Mouse (Mus musculus): ENCODE data around the gene Rps3.

The Rps3 gene

DNA sequence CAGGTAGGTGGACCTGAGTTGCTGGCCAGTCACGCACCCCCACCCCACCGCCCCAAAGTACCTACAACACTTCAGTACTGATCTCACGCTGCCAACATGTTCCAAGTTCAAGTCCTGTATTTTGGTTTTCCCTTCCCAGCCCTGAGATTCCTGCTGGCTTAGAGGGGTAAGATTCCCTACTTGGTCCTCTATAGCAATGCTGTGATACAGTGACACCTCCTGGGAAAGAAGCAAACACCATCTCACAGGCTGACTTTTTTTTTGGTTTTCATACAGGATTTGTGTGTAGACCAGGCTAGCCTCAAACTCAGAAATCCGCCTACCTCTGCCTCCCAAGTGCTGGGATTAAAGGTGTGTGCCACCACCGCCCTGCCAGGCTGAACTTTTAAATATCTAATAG, 6.3 kb downstream of the Rps3 start:
- in situ Hi-C loops (cut with MboI, MseI): no loop called here

DNA sequence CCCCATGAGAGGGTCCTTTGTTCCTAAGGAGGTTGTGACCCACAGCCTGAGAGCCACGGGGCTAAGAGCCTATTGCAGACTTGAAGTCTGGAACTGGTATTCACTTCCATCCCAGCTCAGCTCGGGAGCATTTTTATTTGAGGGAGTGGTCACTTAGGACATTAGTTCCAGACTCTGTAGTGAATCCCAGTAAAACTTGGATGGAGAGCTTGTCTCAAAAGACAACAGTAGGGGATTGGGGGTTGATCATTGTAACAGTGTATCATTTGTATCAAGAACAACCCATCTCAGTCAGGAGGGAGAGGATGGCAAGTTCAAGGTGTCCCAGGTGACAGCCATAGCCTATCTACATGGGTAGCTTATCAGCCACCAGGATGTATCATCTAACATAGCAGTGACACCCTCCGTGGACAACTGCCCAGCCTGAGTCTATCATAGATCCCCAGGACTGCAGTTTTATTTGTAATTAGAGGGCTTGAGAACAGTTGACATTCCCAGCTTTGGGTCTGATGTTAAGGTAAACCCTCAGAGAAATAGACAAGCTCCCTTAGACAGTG, 6.9 kb downstream of the Rps3 start:
- in situ Hi-C loops (cut with MboI, MseI): no loop called here

DNA sequence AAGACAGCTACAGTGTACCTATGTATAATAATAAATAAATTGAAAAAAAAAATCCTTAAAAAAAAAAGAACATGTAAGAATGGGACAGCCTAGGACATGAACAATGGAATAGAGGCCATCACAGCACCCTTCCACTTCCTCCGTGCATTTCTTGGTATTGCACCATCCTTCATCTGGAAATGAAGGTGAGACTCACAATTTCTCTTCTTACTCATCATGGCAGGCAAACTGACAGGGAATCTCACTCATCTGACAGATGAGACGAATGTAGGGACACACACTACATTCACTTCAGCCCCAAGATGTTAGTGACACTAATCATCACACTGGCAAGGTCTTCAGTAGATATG, 8.0 kb downstream of the Rps3 start:
- in situ Hi-C loops (cut with MboI, MseI): no loop called here

- in situ Hi-C loops (cut with MboI, MseI): no loop called here
Measured at GRCm38 (mm10) chr7:99474836-99475561, 8.5 kb downstream of the Rps3 start.

DNA sequence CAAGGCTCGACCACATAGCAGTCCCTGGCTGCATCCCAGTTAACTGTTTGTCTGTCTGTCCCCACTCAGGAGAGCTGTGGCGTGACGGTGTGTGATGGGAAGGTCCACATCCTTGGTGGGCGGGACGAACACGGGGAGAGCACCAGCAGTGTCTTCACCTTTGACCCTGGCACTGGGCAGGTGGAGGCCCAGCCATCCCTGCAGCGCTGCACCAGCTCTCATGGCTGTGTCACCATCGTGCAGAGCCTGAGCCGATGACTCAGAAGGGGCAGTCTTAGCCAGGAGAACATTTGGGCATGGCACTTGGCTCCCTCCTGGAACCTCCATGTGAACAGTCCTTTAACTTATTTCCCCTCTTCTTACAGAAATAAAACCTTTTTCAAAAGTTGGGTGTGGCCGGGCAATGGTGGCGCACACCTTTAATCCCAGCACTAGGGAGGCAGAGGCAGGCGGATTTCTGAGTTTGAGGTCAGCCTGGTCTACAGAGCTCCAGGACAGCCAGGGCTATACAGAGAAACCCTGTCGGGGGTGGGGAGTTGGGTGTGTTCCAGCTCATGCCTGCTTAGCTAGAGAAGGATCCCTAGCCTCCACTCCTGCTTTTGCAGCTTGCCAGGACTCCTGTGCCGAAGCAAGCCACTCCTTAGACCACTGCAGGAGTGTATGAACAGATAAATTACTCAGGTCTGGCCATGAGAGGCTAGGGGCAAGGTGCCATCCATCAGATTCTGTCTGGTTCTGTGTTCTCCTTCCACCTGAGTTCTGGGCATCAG, 9.7 kb downstream of the Rps3 start:
- in situ Hi-C loops (cut with MboI, MseI): no loop called here

DNA sequence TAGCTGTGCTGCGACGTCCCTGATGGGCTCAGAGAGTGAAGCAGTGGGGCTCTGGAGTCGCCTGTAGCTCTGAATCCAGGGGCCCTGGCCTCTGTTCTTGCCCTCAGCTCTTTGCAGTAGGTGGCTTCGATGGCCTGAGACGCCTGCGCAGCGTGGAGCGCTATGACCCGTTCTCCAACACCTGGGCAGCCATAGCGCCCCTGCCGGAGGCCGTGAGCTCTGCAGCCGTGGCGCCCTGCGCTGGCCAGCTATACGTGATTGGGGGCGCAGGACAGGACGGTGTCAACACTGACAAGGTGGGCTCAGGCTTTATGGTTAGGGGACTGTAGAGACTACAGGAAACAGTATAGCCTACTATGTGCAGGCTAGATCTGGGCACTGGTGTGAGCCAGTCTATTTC, 12.0 kb downstream of the Rps3 start:
- in situ Hi-C loops (cut with MboI, MseI): no loop called here

DNA sequence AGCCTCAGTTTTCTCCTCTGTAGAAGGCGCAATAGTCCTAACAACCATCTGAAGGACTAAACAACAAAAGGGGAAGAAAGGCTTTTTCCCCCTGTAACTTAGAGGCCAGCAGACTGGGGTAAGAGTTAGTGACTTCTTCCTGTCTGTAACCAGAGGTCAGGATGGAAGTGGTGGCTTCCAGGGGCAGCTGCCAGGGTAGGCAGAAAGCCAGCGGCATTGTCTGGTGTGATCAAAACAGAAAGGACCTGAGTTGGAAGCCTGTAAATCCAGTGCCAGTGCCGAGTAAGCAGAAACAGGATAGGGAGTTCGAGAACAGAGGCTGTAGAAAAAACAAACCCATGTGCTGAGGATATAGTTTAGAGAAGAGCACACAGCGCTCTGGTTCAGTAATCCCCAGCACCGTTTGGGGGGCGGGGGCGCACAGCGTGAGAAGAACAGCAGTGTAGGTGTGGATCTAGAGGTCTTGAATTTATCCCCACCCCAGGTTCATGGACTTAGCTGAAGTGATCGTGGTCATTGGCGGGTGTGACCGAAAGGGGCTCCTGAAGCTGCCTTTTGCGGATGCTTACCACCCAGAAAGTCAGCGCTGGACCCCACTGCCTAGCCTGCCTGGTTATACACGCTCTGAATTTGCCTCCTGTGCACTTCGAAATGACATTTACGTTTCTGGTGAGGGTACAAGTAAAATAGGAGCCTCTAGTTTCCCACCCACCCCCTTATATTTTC, 13.7 kb downstream of the Rps3 start:
- in situ Hi-C loops (cut with MboI, MseI): no loop called here

GRCm38 (mm10) chr7:99468283-99469132, 15.0 kb downstream of the Rps3 start:
- in situ Hi-C loops (cut with MboI, MseI): no loop called here

DNA sequence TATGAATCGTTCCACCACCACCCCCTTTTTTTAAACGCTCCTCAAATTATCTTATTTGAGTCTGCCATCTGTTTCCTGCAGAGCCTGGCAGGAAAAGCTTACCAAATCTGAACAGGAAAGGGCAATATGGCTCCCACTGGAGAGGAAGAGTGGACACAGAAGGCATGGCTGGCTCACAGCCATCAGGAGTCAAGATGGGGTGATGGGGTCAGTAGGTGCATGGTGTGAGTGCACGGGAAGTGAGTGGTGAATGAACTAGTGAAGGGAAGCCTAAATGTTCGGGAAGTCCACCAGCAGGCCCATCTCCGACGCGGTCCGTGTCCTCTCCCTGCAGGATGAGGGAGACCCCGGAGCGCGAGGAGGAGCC, 15.6 kb downstream of the Rps3 start:
- in situ Hi-C loops (cut with MboI, MseI): no loop called here

DNA sequence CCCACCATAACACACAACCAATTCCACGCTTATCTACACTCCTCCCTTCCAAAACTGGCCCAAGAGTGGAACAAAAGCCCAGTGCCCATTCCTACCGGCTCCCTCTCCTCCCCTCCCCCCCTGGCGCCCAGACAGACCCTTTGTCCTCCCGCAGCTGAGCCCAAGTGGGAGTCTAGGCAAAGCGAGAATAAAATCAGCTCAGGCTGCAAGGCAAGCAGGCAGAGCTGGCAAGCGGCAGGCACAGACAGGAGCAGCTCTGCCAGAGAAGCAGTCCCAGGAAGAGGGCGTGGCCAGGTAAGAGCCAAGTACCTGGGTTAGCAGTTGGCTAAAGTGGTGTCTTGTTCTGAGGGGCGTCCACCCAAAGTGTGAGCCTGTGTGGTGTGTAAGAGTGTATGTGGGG, 17.7 kb downstream of the Rps3 start, which contains the start of gene Klhl35:
Gene Klhl35, plus strand, starts transcription at position 194 of the 400 bp plus-strand sequence.
- in situ Hi-C loops (cut with MboI, MseI): no loop called here

DNA sequence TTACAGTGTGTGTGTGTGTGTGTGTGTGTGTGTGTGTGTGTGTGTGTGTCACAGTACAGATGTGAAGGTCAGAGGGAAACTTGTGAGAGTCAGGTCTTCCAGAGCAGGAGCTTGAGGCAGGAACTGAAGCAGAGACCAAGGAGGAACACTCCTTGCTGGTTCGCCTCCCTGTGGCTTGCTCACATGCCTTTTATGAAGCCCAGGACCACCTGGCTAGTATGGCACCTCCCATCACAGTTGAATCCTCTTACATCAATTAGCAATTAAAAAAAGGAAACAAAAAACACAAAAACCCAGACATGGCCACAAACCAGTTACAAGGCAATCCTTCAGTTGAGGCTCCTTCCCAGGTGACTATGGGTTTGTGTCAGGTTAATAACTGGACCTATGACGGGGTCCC, 20.4 kb downstream of the Rps3 start:
- in situ Hi-C loops (cut with MboI, MseI): no loop called here

DNA sequence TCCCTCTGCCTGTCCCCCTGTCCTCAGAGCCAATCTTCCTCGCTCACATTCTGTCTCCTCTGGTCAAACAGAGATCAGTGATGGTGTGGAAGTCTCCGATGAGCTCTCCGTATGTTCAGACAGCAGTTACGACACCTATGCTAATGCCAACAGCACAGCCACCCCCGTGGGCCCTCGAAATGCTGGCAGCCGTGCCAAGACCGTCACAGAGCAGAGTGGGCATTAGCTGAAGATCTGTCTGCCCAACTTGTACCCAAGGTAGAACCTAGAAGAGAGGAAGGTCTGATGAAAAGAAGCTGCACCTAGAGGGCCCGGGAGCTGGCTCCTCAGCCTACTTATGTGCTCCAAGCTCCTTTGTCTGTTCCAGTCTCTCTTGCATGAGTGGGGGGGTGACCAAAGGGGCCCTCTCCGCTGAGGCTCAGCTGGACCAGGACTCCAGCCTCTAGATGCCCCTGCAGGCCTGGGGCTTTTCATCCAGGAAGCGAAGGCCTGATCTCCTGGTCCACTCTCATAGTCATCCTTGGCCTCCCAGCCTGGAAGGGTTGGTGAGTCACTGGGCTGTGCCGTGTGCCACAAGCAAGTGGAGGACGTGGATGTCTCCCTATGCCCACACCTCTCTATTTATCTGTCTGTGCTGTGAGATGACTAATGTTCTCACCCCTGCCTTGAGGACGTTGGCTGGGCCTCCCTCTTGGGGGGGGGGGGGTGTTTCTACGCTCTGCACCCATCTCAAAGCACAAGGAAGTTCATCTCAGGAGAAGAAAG, 23.5 kb downstream of the Rps3 start:
- in situ Hi-C loops (cut with MboI, MseI): no loop called here

DNA sequence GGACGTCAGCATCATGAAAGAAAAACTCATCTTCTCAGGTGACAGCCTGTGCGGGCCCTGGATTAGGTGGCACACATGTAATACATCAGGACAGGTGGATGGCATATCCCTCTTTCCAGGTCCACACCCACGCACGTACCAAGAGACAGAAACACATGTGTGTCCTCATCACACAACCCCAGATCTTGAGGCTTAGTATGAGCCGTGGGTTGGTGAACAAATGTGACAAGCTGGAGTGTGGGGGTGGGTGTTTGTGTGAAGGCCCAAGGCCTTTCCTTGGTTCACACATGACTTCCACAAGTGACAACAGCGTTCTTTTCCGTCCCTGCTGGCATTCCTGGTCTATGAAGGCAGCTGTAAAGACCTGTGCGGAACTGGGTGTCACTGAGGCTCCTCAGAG, 24.7 kb downstream of the Rps3 start:
- in situ Hi-C loops (cut with MboI, MseI): no loop called here

DNA sequence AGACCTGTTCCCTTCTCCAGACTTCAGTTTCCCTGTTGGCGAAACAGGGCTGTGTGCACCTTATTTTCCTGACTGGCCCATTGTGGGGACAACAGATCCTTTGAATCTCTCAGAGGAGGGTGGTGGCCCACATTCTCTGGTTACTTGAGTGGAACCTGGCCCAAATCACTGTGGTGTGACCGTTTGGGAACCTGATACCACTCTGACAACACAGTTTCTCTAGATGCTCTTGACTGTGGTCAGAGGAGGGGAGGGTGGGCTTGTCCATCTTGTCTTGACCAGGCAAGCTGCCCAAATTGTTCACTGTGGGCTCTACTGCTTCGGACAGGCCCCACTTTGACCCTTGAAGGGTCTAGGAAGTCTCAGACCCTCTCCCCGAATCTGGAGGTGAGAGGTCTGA, 29.5 kb downstream of the Rps3 start:
- in situ Hi-C loops (cut with MboI, MseI): loop anchor here (5.0 kb wide), 1 partner anchor 77 kb away; no protein-coding TSS in a partner anchor

GRCm38 (mm10) chr7:99452859-99453258, 30.7 kb downstream of the Rps3 start:
- in situ Hi-C loops (cut with MboI, MseI): loop anchor here (5.0 kb wide), 1 partner anchor 76 kb away; no protein-coding TSS in a partner anchor

DNA sequence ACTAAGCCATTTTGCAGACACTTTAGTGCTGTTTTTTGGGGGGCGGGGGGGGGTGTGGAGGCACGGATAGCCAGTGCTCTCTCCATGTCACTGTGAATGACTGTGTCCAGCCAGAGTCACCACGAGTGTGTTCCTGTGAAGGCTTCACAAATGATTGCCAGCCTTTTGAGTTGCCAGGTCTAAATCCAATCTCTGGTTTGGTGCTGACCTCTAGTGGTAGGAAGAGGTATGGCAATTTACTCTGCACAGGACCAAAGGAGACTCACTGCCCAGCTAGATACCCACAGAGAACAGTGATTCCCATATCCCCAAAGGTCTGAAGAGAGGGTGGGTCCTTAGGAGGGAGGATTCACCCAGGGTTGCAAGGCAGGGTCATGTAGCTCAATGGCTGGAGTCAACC, 32.8 kb downstream of the Rps3 start:
- in situ Hi-C loops (cut with MboI, MseI): loop anchor here (5.0 kb wide), 1 partner anchor 73 kb away; no protein-coding TSS in a partner anchor

GRCm38 (mm10) chr7:99449751-99450150, 33.8 kb downstream of the Rps3 start:
- in situ Hi-C loops (cut with MboI, MseI): loop anchor here (5.0 kb wide), 1 partner anchor 72 kb away; no protein-coding TSS in a partner anchor

DNA sequence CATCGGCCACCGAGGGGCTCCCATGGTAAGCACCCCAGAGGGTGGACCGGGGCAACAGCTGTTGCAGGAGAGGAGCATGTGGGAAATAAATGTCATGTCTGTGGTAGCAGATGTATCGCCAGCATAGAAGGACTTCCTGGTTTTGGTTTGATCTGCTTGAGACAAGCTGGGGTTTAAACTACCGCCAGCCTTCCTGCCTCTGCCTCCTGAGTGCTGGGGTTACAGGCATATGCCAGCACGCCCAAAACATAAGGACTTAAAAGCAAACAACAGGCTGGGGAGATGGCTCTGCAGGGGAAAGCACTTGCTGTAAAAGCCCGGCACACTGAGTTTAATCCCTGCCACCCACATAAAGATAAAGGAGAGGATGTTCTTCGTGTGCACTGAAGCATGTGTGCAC, 34.5 kb downstream of the Rps3 start:
- in situ Hi-C loops (cut with MboI, MseI): no loop called here

DNA sequence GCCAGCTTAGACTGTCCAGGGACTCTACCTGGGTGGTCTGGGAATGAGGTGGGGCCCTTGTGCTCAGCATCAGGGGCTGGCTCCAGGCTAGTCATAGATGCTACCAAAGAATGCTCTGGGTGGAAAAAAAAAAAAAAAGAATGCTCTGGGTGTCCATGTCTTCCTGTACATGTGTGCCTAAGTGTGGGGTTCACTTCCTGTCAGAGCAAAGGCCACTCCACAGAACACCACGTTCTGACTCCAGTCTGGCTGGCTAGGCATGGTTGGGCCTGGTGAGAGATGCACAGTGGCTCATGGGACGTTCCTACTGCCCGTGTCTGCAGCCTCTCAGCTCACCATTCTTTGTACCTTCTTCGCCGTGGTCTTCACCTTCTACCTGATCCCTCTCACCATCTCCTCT, 34.9 kb downstream of the Rps3 start:
- in situ Hi-C loops (cut with MboI, MseI): no loop called here

DNA sequence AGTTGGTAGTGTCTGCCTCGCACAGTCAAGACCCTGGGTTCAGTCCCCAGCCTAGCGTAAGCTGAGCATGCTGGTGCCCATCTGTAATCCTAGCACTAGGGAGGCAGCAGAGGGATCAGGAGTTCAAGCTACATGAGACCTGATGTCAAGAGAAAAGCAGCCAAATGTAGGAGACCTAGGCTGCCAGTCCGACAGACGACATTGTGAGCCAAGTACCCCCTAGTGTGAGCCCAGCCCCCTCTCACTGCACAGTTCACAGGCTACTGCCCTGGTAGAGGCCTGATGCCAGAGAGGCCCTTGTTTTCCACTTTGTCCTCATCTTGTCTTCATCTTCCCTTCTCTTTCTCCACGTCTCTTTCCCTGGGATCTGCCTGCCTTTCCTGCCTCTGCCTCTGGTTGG, 36.2 kb downstream of the Rps3 start:
- in situ Hi-C loops (cut with MboI, MseI): no loop called here

All from regulatory T cell (primary cell).